ENCODE assay signal across 8 mouse cellular contexts in the genomic region with DNA sequence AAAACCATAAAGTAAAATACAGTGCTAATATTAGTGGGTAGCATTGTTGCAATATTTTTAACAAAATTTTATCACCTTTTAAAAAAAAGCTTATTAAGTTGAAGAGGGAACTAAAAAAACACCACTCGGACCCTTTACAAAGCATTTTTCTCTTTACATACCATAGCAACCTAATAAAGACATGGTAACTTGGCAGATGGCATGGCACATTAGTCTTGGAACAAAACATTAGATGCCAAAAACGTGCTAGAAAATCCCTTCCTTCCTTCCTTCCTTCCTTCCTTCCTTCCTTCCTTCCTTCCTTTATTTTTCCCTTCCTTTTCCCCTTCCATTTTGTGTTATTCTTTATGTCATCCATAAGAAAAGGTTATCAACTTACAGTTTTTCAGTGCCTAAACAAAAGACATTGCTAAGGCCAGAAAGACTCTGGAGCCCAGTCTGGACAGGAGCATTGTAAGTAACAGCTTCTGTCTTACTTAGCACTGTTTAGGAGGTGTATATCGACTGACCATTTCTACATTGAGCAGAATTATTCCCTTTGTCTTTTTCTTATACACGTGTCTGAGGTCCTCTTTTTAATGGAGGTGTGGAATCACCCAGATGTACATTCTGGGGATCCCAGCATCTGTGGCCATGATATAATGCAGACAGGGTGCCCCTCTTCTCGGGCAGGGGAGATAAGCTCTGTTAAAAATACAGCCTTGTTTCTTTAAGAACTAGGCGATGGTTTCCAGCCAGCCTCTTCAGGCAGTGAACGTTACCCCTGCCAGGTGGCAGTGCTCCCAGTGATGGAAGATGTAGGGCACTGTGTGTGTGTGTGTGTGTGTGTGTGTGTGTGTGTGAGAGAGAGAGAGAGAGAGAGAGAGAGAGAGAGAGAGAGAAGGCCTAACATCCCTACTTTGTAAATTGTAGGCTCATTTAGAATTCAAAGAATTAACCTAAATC.
DNase-seq lines count a peak whose midpoint lies in the region; ATAC-seq and TF ChIP-seq lines count a peak whose summit lies in the region.

No protein-coding gene starts in this region.

- no peak overlapping the region for H3K4me2 ChIP-seq in liver, embryonic 12.5 days
- no peak overlapping the region for H3K4me2 ChIP-seq in liver, postnatal 0 days (ENCODE audit: low read depth, low read length)

- H3K9ac ChIP-seq in liver, adult 2 months (ENCODE audit: low read depth, low read length), result no peak overlapping the region
- H3K9ac ChIP-seq in liver, embryonic 12.5 days, result no peak overlapping the region
- H3K9ac ChIP-seq in liver, postnatal 0 days (replicated peaks), result no peak overlapping the region

- 55% methylated on average over 7 of the region's 7 CpGs for WGBS in liver, adult 2 months
- 49% methylated on average over 7 of the region's 7 CpGs for WGBS in liver, embryonic 12.5 days (ENCODE audit: insufficient replicate concordance)
- 53% methylated on average over 7 of the region's 7 CpGs for WGBS in liver, postnatal 0 days (ENCODE audit: insufficient replicate concordance)

- H3K27me3 ChIP-seq in liver, adult 2 months (ENCODE audit: control insufficient read depth, insufficient read depth, low read length), result no peaks in the 10 kb centered on the region
- no peaks in the 10 kb centered on the region for H3K27me3 ChIP-seq in liver, embryonic 12.5 days (replicated peaks)
- no peaks in the 10 kb centered on the region for H3K27me3 ChIP-seq in liver, postnatal 0 days (ENCODE audit: insufficient read depth, low read length)

- H3K4me3 ChIP-seq in liver, adult 2 months (ENCODE audit: insufficient read depth, low read depth, low read length), result no peak overlapping the region
- no peak overlapping the region for H3K4me3 ChIP-seq in liver, embryonic 12.5 days
- no peak overlapping the region for H3K4me3 ChIP-seq in liver, postnatal 0 days (ENCODE audit: low read depth, low read length)

- no peak for ATAC-seq in liver, embryonic 12.5 days
- no peak for ATAC-seq in liver, postnatal 0 days

- no peak for TF ChIP-seq EP300 in liver, postnatal 0 days (IDR thresholded peaks at IDR 0.05; ENCODE audit: low read depth)

- TF ChIP-seq POLR2A in liver, adult 2 months (IDR thresholded peaks at IDR 0.05; ENCODE audit: extremely low read depth, insufficient read depth, low read length), result no peak

- no peaks in the 10 kb centered on the region for H3K79me2 ChIP-seq in liver, adult 2 months (ENCODE audit: control insufficient read depth, insufficient read depth, low read length)

- H3K36me3 ChIP-seq in liver, adult 2 months (ENCODE audit: control insufficient read depth, insufficient read depth, low read length), result no peaks in the 10 kb centered on the region
- no peaks in the 10 kb centered on the region for H3K36me3 ChIP-seq in liver, embryonic 12.5 days
- H3K36me3 ChIP-seq in liver, postnatal 0 days (replicated peaks; ENCODE audit: insufficient read depth, low read length), result no peaks in the 10 kb centered on the region

- intact Hi-C loops in left cerebral cortex, postnatal 25 days (cut with DNase I), result no loop called here

- peak; percentile 5 for DNase-seq in liver, adult 2 months (ENCODE audit: extremely low read depth, low read depth, low spot score)
- DNase-seq in cerebellum, adult 8-10 months, result peak; percentile 82
- peak; percentile 44 to 46 for DNase-seq in frontal cortex, postnatal 10 days (ENCODE audit: low spot score in 2 of 2)
- peak; percentile 38 to 71 for DNase-seq in left cerebral cortex, postnatal 25 days (ENCODE audit: low spot score in 2 of 2)
- no peak for DNase-seq in liver, postnatal 0 days
- DNase-seq in kidney, postnatal 4 days, result no peak
- DNase-seq in adrenal gland, postnatal 4 days (ENCODE audit: low spot score in 2 of 2), result no peak

- TF ChIP-seq CTCF in liver, adult 2 months (IDR thresholded peaks at IDR 0.05; ENCODE audit: low read depth, low read length), result no peak
- no peak for TF ChIP-seq CTCF in liver, postnatal 0 days (IDR thresholded peaks at IDR 0.05; ENCODE audit: low read depth)

- no peaks in the 10 kb centered on the region for H3K4me1 ChIP-seq in liver, adult 2 months (ENCODE audit: control insufficient read depth, insufficient read depth, low read length)
- no peaks in the 10 kb centered on the region for H3K4me1 ChIP-seq in liver, embryonic 12.5 days
- no peaks in the 10 kb centered on the region for H3K4me1 ChIP-seq in liver, postnatal 0 days (ENCODE audit: insufficient read depth)

- H3K27ac ChIP-seq in liver, adult 2 months (replicated peaks; ENCODE audit: insufficient read depth, low read depth, low read length), result no peak overlapping the region
- no peak overlapping the region for H3K27ac ChIP-seq in liver, embryonic 12.5 days
- no peak overlapping the region for H3K27ac ChIP-seq in liver, postnatal 0 days (ENCODE audit: low read depth)

- H3K9me3 ChIP-seq in liver, embryonic 12.5 days (replicated peaks), result no peaks in the 10 kb centered on the region
- no peaks in the 10 kb centered on the region for H3K9me3 ChIP-seq in liver, postnatal 0 days (ENCODE audit: low read length)

Comparison
In these comparisons a context has a peak if more than half of its experiments do, and no peak if none do; other contexts are left out.
1. DNase-seq: peak in liver, adult 2 months (single experiment), cerebellum, adult 8-10 months (single experiment), frontal cortex, postnatal 10 days (2 of 2) and left cerebral cortex, postnatal 25 days (2 of 2); none in liver, postnatal 0 days (single experiment), kidney, postnatal 4 days (0 of 2) and adrenal gland, postnatal 4 days (0 of 2).